Mouse (Mus musculus) gastrocnemius, postnatal 25 days (tissue): ENCODE data around the gene H2-DMa. TPM values are rescaled to one million over a fixed set of nuclear protein-coding genes. Genes with fewer than 3 reads are reported as not detected.

Source experiments
- DNase-seq: peaks from one replicate; pipeline ENCODE4 v3.0.0; 2022
- total RNA-seq, 2 experiments: library from RNA; stranded (reverse); gene quantifications; 1 replicate in 1 of 2; 2 replicates in 1 of 2; pipeline ENCODE4 v1.2.3; 2021

Gene H2-DMa
- total RNA-seq, 2 experiments from 2014 or later = 2.8 to 3.1 TPM

DNA sequence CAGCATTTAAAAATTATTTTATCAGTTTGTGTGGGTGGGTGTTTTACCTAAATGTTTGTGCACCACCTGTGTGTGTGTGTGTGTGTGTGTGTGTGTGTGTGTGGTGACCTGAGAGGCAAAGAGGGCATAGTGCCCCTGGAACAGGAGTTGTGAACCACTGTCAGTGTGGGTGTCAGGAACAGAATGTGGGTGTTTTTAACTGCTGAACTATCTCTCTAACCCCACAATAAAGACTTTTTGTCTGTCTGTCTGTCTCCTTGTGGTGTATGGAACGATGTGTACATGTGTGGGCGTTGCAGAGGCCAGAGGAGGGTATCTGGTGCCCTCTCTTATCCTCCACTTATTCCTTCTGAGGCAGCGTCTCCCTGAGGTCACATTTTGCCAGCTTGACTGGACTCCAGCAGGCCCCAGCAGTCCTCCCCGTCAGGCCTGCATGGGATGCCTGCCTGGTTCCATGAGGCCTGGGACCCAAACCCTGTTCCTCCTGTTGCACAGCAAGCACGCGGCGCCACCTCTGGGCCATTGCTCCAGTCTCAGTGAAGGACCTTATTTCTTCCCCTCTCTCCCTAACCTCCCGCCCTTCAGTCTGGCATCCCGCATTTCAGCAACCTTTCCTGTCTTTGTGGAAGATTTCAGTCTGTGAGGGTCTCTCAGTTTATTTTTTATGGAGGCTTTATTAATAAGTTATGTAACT, 45.0 kb downstream of the H2-DMa start:
- DNase-seq = no peak

DNA sequence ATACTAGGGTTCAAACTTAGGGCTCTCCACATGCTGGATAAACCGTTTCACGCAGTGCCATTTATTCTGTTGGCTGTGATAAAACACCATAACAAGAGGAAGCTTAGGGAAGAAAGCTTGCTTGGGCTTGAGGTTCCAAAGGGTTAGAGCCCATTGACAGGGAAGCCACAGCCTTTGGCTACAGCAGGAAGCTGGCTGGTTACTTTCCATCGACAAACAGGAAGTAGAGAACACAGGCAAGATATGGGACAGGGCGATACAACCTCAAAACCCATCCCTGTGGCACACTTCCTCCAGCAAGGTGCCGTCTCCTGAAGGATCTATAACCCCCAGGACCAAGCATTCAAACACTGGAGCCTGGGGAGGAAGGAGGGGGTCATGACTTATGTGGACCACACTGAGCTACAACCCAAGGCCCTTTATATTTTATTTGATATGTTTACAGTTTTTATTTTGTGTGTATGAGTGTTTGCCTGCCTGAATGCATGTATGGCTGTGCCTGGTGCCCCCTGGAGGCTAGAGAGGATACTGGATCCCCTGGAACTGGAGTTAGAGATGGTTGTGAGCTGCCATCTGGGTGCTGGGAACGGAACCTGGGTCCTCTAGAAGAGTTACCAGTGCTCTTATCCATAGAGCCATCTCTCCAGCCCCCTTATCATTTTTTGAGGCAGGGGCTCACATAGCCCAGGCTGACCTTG, 45.8 kb downstream of the H2-DMa start:
- DNase-seq = no peak

DNA sequence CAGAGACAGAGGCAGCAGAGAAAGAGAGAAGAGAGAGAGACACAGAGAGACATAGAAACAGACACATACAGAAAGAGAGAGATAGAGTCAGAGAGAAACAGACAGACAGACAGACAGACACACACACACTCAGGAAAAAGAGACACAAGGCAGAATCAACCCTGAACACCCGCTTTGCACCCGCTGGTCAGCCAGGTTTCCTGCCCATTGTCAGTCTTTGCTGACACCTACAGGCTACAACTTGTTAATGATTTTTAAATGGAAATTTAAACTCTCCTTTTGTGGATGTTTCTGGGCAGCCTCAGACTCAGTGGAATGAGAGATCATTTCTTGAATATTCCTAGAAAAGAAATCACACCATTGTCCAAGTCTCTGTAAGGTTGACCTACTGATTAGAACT, 49.9 kb downstream of the H2-DMa start:
- DNase-seq = no peak

DNA sequence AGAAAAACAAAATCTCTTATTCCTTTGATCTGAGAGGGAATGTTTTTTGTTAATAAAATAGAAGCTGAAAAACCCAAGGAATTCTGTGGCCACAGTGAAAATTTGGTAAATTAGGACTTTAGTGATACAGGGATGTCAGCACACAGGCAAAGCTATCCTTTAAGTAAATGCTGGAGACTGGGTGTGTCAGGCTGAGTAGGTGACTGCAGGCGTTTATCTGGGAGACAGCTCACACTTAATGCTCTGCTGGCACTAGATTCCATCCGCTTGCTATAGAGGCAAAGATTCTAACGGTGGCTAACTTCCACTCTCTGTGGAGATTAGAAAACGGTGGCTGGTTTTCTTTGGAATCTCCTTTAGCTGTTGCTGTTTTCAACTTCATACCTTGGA, 51.1 kb downstream of the H2-DMa start:
- no peak for DNase-seq

DNA sequence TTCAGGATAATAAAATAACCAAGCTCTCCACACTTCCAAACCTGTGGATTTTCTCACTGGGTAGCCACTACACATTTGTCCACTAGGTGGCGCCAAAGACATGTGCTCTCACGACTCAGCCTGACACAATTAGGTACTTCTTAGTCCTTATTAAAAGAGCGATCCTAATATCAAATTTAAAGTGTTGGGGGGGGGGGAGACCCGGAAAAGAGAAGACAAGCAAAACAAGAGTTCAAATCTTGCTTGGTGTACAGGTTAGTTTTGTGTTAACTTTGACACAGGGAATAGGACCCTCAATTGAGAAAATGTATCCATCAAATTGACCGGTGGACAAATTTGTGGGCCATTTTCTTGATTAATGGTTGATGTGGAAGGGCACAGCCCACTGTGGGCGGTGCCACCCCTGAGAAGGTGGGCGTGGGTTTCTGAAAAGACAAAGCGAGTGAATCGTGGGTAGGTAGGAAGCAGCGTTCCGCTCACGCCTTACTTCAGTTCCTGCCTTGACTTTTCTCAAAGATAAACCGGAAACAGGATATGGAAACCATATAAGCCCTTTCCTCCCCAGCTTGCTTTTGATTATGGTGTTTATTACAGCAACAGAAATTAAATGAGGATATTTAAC, 51.6 kb downstream of the H2-DMa start:
- peak; percentile 38 for DNase-seq

DNA sequence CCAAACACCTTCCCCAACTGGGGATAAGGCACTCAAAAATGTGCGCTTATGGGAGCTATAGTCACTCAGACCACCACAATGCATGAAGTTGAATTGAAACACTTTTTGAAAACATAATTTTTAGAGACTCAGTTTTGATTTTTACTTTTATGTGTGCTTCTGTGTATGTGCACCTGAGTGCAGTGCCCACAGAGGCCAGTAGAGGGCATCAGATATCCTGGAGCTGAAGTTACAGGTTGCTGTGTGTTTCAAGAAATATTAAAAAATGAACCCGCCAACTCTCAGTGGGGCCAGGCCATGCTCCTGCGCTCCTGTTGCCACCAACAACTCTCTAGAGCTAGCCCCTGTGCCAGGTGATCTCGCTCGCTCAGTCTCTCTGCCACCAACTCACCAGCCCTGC, 53.2 kb downstream of the H2-DMa start:
- no peak for DNase-seq

DNA sequence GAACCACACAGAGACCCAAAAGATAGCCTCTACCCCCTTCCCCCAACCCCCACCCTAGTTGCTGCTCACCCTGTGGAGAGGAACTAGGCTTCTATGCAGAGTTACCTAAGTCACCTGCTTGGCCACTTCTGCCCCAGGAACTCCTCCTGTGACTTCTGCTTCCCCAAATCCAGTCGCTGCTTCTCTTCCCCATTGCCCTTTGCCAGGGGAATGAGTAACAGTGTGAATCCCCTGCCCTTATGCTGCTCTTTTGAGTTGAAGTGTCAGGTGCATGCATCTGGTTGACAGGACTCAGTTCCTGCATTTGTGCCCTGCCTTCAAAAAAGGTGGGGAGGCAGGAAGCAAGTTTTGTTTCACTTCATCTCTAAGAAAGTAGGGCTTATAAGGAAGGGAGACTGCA, 54.7 kb downstream of the H2-DMa start:
- no peak for DNase-seq

DNA sequence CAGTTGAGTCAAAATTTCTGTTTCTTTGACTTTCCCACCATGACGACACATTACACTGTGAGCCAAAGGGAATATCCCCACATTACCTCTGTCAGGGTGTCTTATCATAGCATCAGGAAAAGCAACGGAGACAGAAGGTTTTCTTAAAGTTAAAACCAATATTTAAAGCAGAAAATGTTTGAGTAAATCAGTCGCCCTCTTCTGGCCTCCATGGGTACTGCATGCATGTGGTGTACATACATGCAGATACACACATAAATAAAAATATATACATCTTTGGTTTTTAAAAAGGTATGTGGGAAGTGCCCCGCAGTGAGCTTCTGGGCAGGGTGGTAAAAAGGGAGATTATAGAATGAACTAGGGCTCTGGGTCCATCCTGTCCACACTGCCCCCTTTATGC, 57.8 kb downstream of the H2-DMa start:
- DNase-seq = no peak

DNA sequence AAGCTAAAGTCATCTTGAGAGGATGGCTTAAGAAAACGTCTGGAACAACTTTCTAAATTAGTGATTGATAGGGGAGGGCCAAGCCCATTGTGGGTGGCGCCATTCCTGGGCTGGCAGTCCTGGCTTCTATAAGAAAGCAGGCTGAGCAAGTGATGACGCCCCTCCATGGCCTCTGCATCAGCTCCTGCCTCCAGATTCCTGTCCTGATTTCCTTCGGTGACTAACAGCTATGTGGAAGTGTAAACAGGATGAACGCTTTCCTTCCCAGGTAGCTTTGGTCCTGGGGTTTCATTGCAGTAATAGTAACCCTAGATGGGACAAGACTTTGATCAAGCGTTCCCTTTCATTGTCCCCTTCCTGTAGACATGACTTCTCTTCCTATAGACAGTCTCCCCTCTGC, 59.7 kb downstream of the H2-DMa start:
- no peak for DNase-seq

DNA sequence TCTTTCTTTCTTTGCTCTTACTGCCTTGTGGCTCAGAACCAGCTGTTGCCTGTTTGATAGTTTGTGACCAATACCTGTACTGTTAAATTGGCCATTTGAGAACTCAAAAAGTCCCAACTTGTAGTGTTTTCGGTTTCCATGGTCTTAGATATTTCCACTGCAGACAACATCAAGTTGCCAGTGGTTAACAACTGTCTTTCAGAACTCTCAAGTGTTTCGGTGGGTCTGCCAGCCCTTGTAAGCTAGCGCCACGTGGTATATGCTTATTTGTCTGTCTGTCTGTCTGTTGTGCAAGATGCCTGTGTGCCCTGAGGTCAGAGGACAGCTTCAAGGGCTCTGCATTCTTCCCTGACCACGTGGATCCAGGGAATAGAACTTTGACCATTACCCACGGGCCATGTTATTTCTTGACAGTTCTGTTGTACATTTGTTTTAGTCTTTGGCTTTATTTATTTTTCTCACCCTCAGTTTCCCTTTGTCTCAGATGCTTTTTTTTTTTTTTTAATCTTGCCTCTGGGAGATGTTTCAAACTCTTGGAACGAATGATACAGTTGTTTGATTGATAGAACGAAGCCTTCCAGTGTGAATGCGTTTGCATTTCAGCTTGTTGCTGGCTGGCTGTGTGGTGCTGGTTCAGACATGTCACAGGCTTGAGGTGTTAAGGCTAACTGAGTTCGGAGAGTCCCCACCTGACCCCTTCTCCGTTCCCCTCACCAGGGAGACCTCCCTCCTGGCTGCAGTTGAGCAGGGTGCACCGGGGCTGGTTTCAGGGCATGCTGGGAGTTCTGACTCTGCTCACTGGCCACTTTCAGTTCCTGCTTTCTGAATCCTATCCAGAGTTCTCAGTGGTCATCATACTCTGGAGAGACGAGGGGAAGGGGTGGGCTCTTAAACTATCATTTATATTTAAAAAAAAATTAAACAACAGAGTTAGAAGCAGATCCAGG, 60.8 kb downstream of the H2-DMa start:
- DNase-seq = no peak

DNA sequence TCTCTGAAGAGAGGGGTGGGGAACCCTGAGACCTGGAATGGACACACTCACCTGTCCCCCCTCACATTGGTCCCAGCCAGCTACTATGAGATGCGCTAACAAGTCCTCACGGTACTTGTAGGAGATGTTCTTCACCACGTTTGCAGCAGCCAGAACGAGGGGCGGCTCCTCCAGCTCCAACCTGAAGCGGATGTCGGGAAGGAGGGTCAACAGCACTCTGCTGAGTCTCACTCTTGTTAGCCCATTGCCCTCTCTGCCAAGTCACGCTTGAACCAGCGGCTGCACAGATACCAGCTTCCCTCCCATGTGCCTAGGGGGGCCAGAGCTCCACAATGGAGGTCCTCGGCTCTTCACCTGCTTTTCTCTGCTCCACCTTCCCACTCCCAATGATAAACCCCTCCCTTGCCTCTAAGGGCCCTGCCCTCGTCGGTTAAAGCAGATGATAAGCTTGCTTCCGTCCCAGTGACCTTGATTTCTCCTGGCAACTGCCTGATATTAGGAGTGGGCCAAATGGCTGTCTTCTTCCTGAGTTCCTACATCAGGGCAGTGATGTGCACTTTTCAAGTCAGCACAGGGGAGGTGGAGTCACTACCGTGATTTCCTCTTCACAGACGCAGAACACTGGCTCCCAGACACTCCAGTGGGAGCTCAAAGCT, 64.4 kb downstream of the H2-DMa start:
- DNase-seq = no peak

DNA sequence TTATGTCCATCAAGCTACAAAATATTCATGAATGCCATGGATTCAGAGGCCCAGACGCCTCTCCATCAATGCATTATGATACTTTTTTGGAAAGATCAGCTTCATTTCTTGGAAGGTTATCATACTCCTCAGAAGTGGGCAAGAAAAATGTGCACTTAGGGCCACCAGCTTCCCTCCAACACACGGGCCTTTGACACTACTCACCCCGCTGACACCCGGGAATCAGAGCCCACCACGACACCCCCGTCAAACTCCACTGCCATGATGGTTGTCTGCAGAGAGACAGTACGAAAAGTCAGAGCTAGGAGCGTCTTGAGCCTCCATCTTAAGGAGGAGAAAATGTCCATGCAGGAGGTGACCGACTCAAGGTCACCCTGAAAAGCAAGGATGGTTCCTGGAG, 66.2 kb downstream of the H2-DMa start:
- no peak for DNase-seq

DNA sequence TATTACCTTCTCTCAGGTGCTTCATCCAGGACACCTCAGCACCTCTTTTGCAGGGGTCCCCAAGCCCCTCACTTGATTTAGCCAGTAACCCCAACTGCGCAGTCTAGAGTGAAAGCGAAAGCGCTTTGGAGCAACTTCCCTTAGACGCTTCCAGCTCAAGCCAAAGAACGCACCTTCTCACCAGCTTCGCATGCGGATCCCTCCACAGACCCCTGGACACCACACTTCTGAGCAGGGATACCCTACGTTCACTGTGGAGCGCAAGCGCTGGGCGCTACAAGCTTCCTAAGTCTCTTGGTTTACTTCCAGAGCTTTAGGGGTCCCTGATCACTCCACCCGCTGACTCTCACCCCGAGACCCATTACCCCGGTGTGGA, 67.5 kb downstream of the H2-DMa start:
- no peak for DNase-seq

DNA sequence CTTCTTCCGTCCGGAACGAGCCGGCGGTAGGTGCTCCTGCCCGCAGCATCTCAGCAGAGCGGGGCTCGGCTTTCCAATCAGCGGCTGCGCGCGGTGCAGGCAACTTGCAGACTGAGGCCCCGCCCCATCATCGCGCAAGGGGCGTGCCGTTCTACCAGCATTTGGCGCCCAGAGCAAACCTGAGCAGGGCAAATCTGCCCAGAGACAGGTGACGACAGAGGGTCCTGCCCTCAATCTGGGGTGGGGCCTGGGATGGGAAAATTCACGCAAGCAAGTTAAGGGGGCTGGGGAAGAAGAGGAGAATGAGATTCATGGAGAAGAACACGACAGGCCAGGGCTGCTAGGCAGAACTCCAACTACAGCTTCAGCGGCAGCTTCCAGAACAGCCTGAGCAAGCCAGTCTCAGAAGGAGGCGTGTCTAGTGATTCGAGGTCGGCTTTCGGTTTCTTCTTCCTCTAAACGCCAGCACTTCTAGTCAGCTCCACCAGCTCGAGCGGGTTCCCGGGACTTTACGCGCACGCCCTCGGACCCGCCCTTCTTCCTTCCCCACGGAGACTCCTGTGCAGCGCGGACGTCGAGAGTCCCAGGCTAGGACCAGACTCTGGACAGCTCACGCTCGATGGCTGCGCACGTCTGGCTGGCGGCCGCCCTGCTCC, 68.0 kb downstream of the H2-DMa start, which contains the start of the genes Tap1 and Psmb9:
Tap1 (plus strand) TSS at position 293 of the 656 bp plus-strand sequence.
Psmb9 (minus strand) TSS at position 504 of the 656 bp plus-strand sequence.
- DNase-seq = peak; percentile 92

DNA sequence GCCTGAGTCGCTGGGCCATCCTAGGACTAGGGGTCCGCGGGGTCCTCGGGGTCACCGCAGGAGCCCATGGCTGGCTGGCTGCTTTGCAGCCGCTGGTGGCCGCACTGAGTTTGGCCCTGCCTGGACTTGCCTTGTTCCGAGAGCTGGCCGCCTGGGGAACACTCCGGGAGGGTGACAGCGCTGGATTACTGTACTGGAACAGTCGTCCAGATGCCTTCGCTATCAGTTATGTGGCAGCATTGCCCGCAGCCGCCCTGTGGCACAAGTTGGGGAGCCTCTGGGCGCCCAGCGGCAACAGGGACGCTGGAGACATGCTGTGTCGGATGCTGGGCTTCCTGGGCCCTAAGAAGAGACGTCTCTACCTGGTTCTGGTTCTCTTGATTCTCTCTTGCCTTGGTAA, 68.7 kb downstream of the H2-DMa start:
- DNase-seq = no peak

Other genes with a start within 250 kb of the H2-DMa start
- not detected for gene Gm7029, start 245.7 kb upstream of the H2-DMa start, total RNA-seq
- gene Kifc1, start 228.9 kb upstream of the H2-DMa start, total RNA-seq = 1 to 10 TPM in 1 of 2 experiments, under 1 TPM in 1; 0.95 to 1.0 TPM
- not detected for gene Platr17, start 214.4 kb upstream of the H2-DMa start, total RNA-seq
- gene Daxx, start 210.1 kb upstream of the H2-DMa start, total RNA-seq = 10 to 100 TPM; 10.2 to 11.7 TPM
- gene Tapbp, start 203.6 kb upstream of the H2-DMa start, total RNA-seq = 10 to 100 TPM; 31.2 to 41.2 TPM
- gene Zbtb22, start 203.6 kb upstream of the H2-DMa start, total RNA-seq = 10 to 100 TPM; 11.1 to 11.3 TPM
- gene Rgl2, start 190.0 kb upstream of the H2-DMa start, total RNA-seq = 10 to 100 TPM; 27.3 to 28.5 TPM
- gene Pfdn6, start 179.2 kb upstream of the H2-DMa start, total RNA-seq = 10 to 100 TPM; 52.3 to 55.8 TPM
- 10 to 100 TPM in 1 of 2 experiments, 1 to 10 TPM in 1; 9.7 to 11.6 TPM for gene Wdr46, start 178.9 kb upstream of the H2-DMa start, total RNA-seq
- gene B3galt4, start 168.1 kb upstream of the H2-DMa start, total RNA-seq = 1 to 10 TPM; 1.8 to 1.9 TPM
- 10 to 100 TPM; 27.2 to 28.8 TPM for gene Vps52, start 163.7 kb upstream of the H2-DMa start, total RNA-seq
- 100 to 1,000 TPM; 330 to 347 TPM for gene Rps18, start 163.5 kb upstream of the H2-DMa start, total RNA-seq
- 10 to 100 TPM; 22.8 to 48.2 TPM for gene H2-K1, start 119.2 kb upstream of the H2-DMa start, total RNA-seq
- 10 to 100 TPM; 10.1 to 12.3 TPM for gene Ring1, start 94.9 kb upstream of the H2-DMa start, total RNA-seq
- 10 to 100 TPM; 52.7 to 59.9 TPM for gene H2-Ke6, start 91.5 kb upstream of the H2-DMa start, total RNA-seq
- 10 to 100 TPM; 41.5 to 45.7 TPM for gene Slc39a7, start 87.9 kb upstream of the H2-DMa start, total RNA-seq
- 10 to 100 TPM; 34.9 to 36.3 TPM for gene Rxrb, start 87.7 kb upstream of the H2-DMa start, total RNA-seq
- gene Col11a2, start 80.1 kb upstream of the H2-DMa start, total RNA-seq = 10 to 100 TPM in 1 of 2 experiments, 1 to 10 TPM in 1; 6.5 to 16.7 TPM
- gene H2-Oa, start 27.2 kb upstream of the H2-DMa start, total RNA-seq = not detected
- gene Brd2, start 3.1 kb downstream of the H2-DMa start, total RNA-seq = 10 to 100 TPM; 66.7 to 69.1 TPM
- gene H2-DMb2, start 23.8 kb downstream of the H2-DMa start, total RNA-seq = under 1 TPM; 0.28 to 0.67 TPM
- gene H2-DMb1, start 33.5 kb downstream of the H2-DMa start, total RNA-seq = 1 to 10 TPM in 1 of 2 experiments, under 1 TPM in 1; 0.43 to 1.2 TPM
- 1 to 10 TPM; 1.4 to 1.5 TPM for gene Tap1, start 68.0 kb downstream of the H2-DMa start, total RNA-seq
- 1 to 10 TPM; 1.3 to 3.1 TPM for gene Psmb9, start 68.2 kb downstream of the H2-DMa start, total RNA-seq
- 1 to 10 TPM; 2.9 to 4.8 TPM for gene Psmb8, start 78.2 kb downstream of the H2-DMa start, total RNA-seq
- 1 to 10 TPM; 4.3 to 5.1 TPM for gene Tap2, start 84.0 kb downstream of the H2-DMa start, total RNA-seq
- under 1 TPM in 1 of 2 experiments, not detected in 1; 0.13 TPM for gene H2-Ob, start 119.4 kb downstream of the H2-DMa start, total RNA-seq
- 1 to 10 TPM; 2.7 to 3.3 TPM for gene H2-Ab1, start 138.1 kb downstream of the H2-DMa start, total RNA-seq
- gene H2-Aa, start 168.3 kb downstream of the H2-DMa start, total RNA-seq = 1 to 10 TPM; 4.4 to 4.5 TPM
- gene H2-Eb1, start 186.3 kb downstream of the H2-DMa start, total RNA-seq = 1 to 10 TPM; 3.9 to 5.5 TPM
- not detected for gene H2-Eb2, start 206.1 kb downstream of the H2-DMa start, total RNA-seq
- gene Btnl2, start 235.3 kb downstream of the H2-DMa start, total RNA-seq = under 1 TPM; 0.31 to 0.43 TPM